Mouse (Mus musculus) mouse embryonic stem cell (cell line): ENCODE data around the gene Lyl1.

Source experiments
- in situ Hi-C, 2 experiments: fragments of 300-500 bp; cut with MboI; formaldehyde crosslinking; loops; 1 replicate in 1 of 2; 3 replicates in 1 of 2; pipeline ENCODE4 v1.14.3; 2019 to 2020; ENCODE audit warnings: low sequenced_read_pairs in 2 of 2, low pct_unique_long_range_greater_than_20kb in 1 of 2, mixed read lengths in 1 of 2; ENCODE audit not compliant: unreplicated experiment in 1 of 2

Gene Lyl1

GRCm38 (mm10) chr8:84709931-84710330 lies 8.7 kb downstream of the Lyl1 start:
- in situ Hi-C loops = loop anchor here in 1 of 2 experiments (5.0 kb wide), 1 partner anchor 87 kb away; no protein-coding TSS in a partner anchor

- in situ Hi-C loops = loop anchor here in 1 of 2 experiments (5.0 kb wide), 1 partner anchor 86 kb away; no protein-coding TSS in a partner anchor
Observed at GRCm38 (mm10) chr8:84711312-84711711, 10.1 kb downstream of the Lyl1 start.

- in situ Hi-C loops = loop anchor here in 1 of 2 experiments (5.0 kb wide), 1 partner anchor 85 kb away; no protein-coding TSS in a partner anchor
Observed at GRCm38 (mm10) chr8:84711933-84712758, 10.9 kb downstream of the Lyl1 start.

- in situ Hi-C loops = loop anchor here in 1 of 2 experiments (5.0 kb wide), 1 partner anchor 85 kb away; no protein-coding TSS in a partner anchor
Observed at GRCm38 (mm10) chr8:84712759-84713120, 11.5 kb downstream of the Lyl1 start.

GRCm38 (mm10) chr8:84713381-84713780 lies 12.1 kb downstream of the Lyl1 start:
- in situ Hi-C loops = loop anchor here in 1 of 2 experiments (5.0 kb wide), 1 partner anchor 84 kb away; no protein-coding TSS in a partner anchor

GRCm38 (mm10) chr8:84714161-84714560 lies 12.9 kb downstream of the Lyl1 start:
- in situ Hi-C loops = loop anchor here in 1 of 2 experiments (5.0 kb wide), 1 partner anchor 83 kb away; no protein-coding TSS in a partner anchor

GRCm38 (mm10) chr8:84715893-84716468 lies 14.7 kb downstream of the Lyl1 start:
- in situ Hi-C loops = no loop called here

GRCm38 (mm10) chr8:84716790-84717189 lies 15.5 kb downstream of the Lyl1 start:
- in situ Hi-C loops = no loop called here

GRCm38 (mm10) chr8:84718476-84718875 lies 17.2 kb downstream of the Lyl1 start:
- in situ Hi-C loops = no loop called here

- in situ Hi-C loops = no loop called here
Observed at GRCm38 (mm10) chr8:84718959-84719690, 17.9 kb downstream of the Lyl1 start.

GRCm38 (mm10) chr8:84722530-84722849 lies 21.2 kb downstream of the Lyl1 start:
- in situ Hi-C loops = no loop called here

- in situ Hi-C loops = no loop called here
Observed at GRCm38 (mm10) chr8:84722850-84723570, 21.8 kb downstream of the Lyl1 start, which contains the start of gene G430095P16Rik. Gene G430095P16Rik, plus strand, starts transcription at chr8:84723007.

GRCm38 (mm10) chr8:84723571-84723900 lies 22.3 kb downstream of the Lyl1 start:
- in situ Hi-C loops = no loop called here

GRCm38 (mm10) chr8:84724683-84725082 lies 23.4 kb downstream of the Lyl1 start:
- in situ Hi-C loops = no loop called here

GRCm38 (mm10) chr8:84725246-84725940 lies 24.1 kb downstream of the Lyl1 start:
- in situ Hi-C loops = no loop called here

- in situ Hi-C loops = no loop called here
Observed at GRCm38 (mm10) chr8:84725941-84726259, 24.6 kb downstream of the Lyl1 start.

- in situ Hi-C loops = no loop called here
Observed at GRCm38 (mm10) chr8:84728474-84728873, 27.2 kb downstream of the Lyl1 start.

GRCm38 (mm10) chr8:84729921-84730362 lies 28.7 kb downstream of the Lyl1 start:
- in situ Hi-C loops = no loop called here
